Mouse (Mus musculus): ENCODE data around the gene Mfsd4b3.
"Not testable (repeated sequence)": the region's sequence is repeated elsewhere in the genome, so short reads cannot be mapped to it uniquely, and the experiment has no call there.

GRCm38 (mm10) chr10:39924556-39924955 is 35.4 kb downstream of the Mfsd4b3 start:
- TF ChIP-seq POLR2A, CTCF (IDR thresholded peaks at IDR 0.05; ENCODE audit: insufficient read depth, low read depth, low read length): not testable (repeated sequence)
